Mouse (Mus musculus) left cerebral cortex, postnatal 4 days (tissue): ENCODE data around the gene 9130008F23Rik. TPM values are rescaled to one million over a fixed set of nuclear protein-coding genes. Genes with fewer than 3 reads are reported as not detected.
A peak's percentile ranks its signal among the peaks of the same experiment; 100 is the strongest.

Source experiments
- DNase-seq: peaks from one replicate; pipeline ENCODE4 v3.0.0-alpha.2; 2022
- intact Hi-C: fragments of 180-260 bp; cut with DNase I; formaldehyde crosslinking; loops from one replicate; pipeline ENCODE4 v1.15.1; 2025
- total RNA-seq, 2 experiments: library from RNA; stranded (reverse); gene quantifications; 2 replicates each; pipeline ENCODE4 v1.2.3; 2021

The 9130008F23Rik gene
- total RNA-seq: under 1 TPM; 0.95 to 0.96 TPM

DNA sequence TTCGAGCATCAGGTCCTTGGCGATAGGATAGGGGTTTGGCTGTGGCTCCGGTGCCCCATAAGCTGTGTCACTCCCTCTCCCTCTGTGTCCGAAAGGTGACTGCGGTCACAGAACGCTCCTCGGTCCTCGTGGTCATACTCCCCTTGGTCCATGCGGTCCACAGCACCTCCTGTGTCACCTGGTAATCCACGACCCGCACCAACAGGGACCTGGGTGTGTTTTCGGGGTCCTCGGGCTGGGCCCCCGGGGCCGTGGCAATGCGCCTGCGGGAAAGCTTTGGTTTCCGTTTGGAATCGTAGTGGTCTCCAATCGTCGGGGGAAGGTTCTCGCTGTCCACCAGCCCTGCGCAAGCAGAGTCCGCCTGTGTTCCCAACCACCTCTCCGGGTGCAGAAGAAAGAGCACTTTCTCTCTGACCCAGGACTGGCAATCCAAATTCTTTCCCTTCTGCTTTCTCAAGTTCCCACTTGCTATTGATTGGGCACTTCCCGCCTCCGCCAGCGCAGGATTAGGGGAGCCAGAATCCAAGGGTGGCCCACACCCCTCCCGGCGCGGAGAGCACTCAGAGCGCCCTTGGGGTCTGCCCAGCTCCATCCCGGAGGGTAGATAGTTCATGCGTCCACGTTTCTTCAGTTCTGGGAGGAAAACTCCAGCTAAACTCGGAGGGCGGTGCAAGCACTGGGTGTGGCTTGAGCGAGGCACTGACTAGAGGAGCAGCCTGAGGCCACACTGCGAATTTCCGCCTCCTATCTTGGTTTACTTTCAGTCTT, at the start of gene 9130008F23Rik:
9130008F23Rik (minus strand) TSS at position 636 of the 768 bp plus-strand sequence.
- DNase-seq: peak; percentile 16
- intact Hi-C loops: no loop called here

DNA sequence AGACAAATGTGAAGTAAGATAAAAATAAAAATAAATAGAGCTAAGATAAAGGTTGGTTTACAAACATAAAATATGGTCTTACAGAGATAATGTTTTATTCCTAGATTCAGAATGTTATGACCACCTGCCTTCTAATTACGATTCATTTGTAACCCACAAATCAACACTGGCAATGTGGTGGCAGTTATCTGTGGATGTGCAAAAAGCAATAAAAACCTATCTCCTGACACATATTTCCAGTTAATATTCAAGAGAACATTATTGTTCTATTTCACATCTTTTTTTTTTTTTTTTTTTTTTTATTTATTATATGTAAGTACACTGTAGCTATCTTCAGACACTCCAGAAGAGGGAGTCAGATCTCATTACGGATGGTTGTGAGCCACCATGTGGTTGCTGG, 35.1 kb upstream of the 9130008F23Rik start:
- intact Hi-C loops: no loop called here
- DNase-seq: no peak

DNA sequence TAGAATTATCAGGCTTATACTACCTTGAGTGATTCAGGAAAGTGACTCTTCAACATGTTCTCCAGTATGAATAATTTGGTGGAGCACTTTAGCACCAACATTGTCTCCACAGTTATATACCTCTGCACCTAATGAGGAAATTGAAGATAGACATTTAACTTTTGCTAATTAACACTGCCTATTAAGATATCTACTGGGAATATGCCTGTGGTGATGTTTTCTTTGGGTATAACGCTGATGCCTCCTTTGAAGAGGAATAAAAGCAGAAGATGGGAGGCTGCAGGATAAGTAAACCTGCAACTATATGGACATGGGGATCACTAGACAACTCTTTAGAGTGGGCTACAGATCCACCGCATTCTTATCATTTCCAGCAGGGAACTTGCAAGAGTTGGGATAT, 33.9 kb upstream of the 9130008F23Rik start, which contains the start of gene Glyatl3:
Glyatl3 (minus strand) TSS at position 101 of the 400 bp plus-strand sequence.
- intact Hi-C loops: no loop called here
- no peak for DNase-seq

DNA sequence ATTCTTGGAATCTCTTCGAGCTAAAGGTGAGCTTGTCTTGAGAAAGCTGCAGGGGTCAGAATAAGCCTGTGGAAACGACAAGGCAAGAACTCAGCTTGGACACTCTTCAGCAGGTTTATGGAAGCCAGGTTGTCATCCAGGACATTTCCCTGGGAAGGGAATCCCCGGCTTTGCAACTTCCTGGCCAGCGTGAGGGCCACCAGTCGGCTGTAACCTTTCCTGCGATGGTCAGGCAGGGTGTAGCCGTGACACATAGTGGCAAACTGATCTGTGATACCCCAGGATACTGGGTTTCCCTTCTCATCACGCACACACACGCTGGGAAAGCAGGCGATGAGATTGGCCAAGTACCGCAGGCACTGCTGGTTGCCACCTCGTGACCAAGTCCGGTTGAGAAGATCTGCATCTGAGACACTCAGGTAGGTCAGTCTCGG, 24.4 kb upstream of the 9130008F23Rik start:
- intact Hi-C loops: no loop called here
- DNase-seq: peak; percentile 12

DNA sequence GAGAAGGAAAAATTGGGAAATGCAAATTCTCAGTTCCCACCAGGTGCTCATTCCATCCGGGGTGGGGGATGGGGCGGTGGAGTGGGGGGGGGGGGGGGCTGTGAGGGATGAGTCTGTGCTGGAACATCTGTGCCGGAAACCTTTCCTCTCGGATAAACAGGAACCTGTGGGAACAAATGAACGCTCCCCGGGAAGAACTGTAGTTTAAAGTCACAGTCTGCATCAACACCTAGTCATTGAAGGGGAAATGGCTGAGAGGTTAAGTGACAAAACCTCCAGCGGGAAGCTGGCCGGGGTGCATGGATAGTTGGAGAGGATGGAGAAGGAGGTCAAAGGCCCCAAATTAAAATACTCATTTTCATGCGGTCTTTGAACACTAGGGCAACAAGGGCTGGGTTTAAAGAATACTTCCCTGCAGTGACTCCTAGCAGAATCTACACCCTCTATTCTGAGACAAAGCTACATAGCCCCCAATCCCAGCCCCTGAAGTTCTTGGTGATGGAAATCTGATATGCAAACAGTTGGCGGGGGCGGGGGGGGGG, 23.8 kb upstream of the 9130008F23Rik start:
- intact Hi-C loops: no loop called here

DNA sequence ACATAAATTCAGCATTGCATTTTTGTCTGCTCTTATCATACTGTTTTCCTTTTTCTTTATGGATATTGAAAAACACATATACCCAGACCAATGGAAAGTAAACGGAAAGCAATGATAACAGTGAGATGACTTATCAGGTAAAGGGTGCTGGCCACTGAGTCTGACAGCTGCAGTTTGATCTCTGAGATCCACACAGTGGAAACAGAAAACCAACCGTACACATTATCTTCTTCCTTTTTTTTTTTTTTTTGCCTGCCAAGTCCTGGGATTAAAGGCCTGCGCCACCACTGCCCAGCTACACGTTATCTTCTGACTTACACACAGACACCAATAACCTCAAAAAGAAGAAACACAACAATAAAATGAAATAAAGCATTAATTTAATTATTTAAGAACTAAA, 23.0 kb upstream of the 9130008F23Rik start:
- intact Hi-C loops: no loop called here

More for the DNA sequence above, 23.8 kb upstream of the 9130008F23Rik start:
- peak; percentile 1 for DNase-seq

DNA sequence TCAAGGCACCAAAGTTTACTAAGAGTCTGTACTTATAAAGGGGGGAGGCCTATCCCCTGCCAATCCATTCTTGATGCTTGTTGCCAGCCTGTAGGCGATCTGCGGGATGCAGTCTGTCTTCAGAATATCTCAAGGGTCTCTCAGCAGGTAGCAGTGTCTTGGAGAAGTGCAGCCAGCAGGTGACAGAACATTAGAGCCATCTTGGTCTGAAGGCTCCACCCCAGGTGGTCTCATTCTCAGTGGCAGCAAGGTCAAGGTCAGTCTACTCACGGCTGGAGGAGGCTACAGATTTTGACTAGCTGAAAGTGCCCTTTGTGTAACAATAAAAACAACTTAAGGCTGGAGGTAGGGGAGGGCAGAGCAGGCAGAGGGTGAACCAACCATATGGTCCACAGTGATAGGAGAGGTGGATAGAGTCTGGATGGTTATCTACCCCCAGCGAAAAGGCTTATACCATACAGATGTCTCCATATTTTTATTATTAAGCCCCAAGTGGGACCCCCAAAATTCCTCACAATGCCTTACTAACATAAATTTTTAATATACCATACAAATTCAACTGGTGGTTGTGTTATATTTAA, 19.5 kb upstream of the 9130008F23Rik start:
- no peak for DNase-seq
- intact Hi-C loops: loop anchor here (10.0 kb wide), 1 partner anchor 745 kb away; no protein-coding TSS in a partner anchor

More for the DNA sequence above, 23.0 kb upstream of the 9130008F23Rik start:
- no peak for DNase-seq

DNA sequence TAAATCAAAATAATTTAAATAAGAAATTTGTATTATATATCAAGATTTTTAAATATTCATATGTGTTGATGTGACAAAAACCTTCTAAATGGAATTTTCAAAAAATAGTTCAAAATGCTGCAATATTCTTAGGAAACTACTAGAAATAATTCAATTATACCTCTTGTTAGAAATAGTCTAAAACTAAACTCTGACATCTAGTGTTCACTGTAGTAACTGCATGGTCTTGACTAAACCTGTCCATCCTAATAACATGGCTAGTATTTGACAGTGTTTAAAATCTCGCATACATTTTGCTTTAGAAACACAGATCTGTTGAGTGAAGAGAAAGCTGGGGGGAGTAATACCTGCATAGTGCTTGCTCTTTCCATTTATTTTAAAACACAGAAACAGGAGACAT, 16.5 kb upstream of the 9130008F23Rik start:
- DNase-seq: no peak
- intact Hi-C loops: loop anchor here (10.0 kb wide), 1 partner anchor 742 kb away; no protein-coding TSS in a partner anchor

DNA sequence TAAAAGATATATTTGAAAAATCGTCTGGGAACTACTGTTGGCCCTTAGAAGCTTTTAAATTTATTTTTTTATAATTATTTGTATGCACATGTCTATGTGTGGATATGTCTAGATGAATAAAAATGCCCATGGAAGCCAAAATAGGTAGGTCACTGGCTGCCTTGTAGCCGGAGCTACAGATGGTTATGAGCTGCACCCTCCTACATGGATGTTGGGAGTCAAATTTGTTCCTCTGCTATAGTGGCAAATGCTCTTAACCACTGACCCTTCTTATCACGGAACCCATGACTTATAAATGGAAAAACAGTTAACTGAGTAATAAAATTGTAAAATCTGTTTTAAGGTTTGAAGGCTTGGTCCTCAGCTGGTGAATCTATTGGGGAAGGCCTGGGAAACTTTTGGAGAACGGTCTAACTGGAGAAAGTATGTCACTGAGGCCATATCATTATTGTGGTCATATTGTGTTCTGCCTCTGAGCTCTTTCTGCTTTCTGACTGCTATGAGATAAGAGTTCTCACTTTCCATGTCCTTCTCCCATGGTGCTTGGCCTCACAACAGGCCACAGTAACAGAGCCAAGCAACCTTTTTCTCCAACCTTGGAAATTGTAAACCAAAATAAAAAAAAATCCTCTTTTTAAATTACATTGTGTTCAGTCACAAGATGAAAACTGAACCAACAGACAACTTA, 7.6 kb upstream of the 9130008F23Rik start:
- DNase-seq: no peak
- intact Hi-C loops: no loop called here

DNA sequence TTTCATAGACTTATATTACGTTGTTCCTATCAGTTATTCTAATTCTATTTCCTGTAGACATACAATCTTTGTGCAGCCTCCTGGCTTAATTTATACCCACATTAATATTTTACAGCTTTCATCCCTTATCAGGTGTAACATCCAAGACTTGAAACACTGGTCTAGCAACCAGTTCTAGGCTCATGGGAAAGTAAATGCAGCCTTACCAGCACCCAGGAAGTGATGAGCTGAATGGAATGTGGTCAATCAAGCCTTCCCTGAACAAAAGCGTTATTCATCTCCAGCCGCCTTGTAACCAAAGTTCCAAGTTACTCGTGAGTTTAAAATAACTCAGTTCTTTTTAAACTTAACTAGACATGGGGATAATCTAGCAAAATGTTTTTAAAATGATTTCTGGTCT, 4.8 kb upstream of the 9130008F23Rik start:
- intact Hi-C loops: no loop called here
- DNase-seq: no peak

DNA sequence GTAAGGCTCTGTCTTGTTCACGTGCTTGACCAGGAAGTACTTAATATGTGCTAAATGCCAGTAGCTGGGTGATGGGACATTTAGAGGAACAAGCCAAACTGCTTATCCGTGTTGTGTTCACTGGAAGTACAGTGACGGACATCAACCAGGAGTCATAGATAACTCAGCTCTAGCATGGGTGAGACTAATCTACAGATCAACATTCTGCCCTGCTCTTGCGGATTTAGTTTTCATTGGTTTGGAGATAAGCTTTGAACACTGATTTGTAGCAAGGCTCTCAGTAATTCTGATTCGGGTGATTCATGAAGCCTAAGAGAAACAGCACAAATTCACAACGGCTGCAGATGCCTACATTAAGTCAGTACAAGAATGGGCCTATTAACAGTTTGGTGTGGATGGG, 1.8 kb upstream of the 9130008F23Rik start:
- no peak for DNase-seq
- intact Hi-C loops: no loop called here

DNA sequence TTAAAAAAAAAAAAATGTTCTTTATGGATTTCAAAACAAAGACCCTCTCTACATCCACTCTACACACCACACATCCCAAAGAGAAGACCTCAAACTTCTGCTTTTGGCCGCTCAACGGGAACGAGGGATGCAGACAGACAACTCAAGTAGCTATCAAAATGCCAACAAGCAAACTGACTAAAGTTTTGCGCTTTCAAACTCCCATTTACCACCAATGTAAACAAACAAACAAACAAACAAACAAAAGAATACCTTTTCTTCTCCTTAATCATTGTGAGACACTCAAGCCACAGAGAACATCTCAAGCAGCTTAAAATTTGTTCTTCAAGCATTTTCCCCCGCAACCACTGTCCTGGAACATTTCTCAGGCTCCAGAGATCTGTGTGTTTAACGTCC, 833 bp downstream of the 9130008F23Rik start:
- intact Hi-C loops: no loop called here
- DNase-seq: no peak

DNA sequence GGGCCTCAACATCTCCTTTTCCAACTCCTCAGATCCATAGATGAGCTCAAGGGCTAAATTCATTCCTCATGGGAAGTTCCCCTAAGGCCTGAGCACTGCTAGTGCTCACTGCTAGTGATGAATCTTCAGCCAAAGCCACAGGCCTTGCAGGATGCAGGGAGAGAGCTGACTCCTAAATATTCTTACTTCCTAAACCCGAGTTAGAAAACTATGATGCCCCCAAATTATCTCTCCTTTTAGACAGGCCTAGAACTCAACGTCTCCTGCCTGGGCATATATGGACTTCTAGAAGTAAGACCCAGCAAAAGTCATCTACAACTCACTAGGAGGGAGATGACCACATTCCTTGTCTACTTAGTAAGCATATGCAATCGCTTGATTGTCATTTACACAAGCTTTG, 2.6 kb downstream of the 9130008F23Rik start:
- intact Hi-C loops: no loop called here
- no peak for DNase-seq

DNA sequence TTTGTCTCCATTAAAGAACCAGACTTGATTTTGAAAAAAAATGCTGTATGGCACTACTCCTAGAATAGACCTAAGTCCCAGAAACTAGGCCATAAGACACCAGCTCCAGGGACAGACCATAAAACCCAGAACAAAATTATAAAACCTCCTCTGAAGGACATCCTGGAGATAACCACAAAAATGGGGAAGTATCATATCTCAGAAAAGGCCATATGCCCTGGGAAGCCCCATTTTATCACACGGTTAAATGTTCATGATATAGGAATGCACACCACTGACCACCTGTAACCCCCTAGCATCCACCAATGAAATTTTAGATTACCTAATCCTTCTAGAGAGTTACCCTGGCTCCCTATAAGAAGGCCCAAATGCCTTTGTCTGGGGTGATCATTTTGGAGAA, 4.8 kb downstream of the 9130008F23Rik start:
- DNase-seq: no peak
- intact Hi-C loops: no loop called here

DNA sequence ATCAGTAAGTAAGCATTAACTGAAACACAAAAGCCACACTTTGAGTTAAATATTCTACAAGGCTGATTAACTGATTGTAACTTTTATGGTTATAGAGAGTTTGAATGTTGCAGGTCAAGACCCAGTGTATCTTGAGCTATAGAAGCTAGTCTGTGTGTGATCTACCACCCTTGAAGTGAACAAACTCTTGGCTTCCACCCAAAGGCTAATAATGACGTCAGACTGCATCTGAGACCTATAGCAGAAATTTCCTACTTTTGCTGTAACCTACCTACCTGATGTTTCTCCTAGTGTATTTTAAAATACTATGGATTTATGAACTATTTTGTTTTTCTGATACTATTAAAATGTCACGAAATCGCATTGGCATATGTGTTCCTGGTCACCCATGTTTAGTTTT, 5.7 kb downstream of the 9130008F23Rik start:
- intact Hi-C loops: no loop called here

DNA sequence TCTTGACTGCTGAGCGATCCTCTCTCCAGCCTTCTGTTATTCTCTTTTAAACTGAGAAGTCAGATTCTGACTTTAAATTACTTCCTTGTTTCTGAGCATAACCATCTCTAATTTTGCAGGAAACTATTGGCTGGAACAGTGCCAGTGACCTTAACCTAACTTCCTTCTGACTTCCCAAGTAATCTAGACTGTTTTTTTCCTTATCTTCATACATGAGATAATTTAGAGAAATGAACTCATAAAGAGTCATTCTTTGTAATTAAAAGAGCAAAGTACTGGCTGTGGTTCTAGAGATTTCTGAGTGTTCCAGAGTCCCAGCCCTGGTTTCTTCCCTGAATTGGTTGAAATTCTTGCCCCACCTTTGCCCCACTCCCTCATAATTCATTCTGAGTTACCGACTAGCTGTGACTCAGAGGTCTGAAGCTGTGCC, 6.8 kb downstream of the 9130008F23Rik start:
- intact Hi-C loops: no loop called here
- no peak for DNase-seq

More for the DNA sequence above, 5.7 kb downstream of the 9130008F23Rik start:
- no peak for DNase-seq

DNA sequence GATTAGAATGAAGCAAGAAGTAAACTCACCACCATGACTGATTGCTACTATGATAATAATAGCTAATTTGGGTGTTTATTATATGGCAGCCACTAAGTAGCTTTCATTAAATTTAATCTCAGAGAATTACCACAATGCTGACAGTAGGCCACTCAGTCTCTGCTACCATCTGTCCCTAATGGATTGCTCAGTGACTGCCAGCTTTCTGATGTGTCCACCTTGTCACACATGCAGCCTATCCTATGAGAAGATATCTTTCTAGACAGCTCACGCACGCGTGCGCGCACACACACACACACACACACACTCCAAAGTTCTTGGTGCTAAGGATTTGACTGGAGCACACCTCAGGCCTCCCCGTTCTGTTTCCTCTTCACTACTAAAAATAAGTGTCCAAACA, 7.7 kb downstream of the 9130008F23Rik start:
- DNase-seq: no peak
- intact Hi-C loops: no loop called here

DNA sequence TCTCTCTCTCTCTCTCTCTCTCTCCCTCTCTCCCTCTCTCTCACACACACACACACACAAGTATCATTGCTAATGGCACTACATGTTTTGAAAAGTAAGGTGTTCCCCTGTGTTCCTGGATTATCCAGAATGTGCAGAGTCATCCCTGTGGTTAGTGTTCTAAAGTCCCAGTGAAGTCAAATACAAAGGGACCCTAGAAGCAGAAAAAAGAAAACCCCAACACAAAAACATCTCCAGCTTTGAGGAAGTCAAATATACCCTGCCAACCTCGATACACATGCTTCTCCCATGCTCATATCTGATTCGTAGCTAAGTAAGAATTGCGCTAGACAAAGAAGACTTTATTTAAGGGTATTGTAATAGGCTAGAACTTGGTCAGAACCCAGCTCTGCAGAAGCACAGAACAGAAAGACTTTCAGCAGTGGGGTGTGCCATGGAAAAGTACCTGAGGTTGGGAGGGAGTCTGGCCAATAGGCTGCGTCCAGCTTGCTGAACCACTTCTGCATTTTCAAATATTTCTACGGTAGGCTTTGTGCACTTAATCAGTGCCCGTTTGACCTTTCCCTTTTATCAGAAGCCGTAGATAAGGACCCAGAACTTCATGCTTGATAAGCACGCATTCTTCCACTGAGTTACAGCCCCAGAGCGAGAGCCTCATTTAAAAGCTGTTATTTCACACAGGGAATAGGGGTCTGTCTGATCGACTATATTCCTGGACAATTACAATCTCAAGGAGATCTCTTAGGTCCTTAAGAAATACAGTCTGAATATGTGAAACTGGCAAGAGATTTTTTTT, 11.2 kb downstream of the 9130008F23Rik start:
- no peak for DNase-seq
- intact Hi-C loops: no loop called here

DNA sequence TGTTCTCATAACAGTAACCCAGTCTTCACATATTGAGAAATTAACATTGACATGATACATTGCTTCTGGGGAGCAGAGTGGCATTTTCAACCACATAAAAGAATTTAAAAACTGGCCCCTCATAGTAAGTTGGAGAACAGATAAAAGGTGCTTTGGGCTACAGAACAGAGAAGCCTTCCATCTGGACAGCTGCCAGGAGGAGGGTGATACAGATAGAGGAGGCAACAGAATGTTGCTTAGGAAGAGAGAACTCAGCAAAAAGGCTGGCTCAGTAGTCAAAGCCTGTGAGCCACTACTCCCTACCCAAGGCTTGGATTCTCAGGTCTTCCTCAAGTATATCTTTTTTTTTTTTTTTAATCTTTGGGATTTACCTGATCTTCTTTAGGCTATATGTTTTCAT, 25.3 kb downstream of the 9130008F23Rik start:
- DNase-seq: peak; percentile 6
- intact Hi-C loops: no loop called here

DNA sequence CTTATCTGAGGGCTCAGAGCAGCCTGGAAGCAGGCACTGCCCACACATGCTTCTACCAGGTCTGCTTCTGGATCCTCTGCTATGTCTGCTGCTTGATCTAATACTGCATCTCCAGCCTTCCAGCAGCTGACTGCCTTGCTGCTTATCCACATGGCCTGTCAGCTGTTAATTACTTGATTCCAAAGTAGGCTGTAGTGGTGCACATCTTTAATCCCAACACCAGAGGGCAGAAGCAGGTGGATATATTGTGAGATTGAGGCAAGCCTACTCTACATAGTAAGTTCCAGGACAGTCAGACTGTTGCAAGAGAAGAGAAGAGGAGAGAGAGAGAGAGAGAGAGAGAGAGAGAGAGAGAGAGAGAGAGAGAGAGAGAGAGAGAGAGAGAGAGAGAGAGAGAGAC, 43.1 kb downstream of the 9130008F23Rik start:
- peak; percentile 4 for DNase-seq
- intact Hi-C loops: no loop called here
